Mouse (Mus musculus) urinary bladder, postnatal 14 days (tissue): ENCODE measurements around the gene Fbxo47.
A peak's percentile ranks its signal among the peaks of the same experiment; 100 is the strongest.

Experiments
- DNase-seq: peaks from one replicate; pipeline ENCODE4 v3.0.0; 2021; ENCODE audit warnings: low spot score

The Fbxo47 gene

GRCm38 (mm10) chr11:97811569-97812362 is 72.2 kb downstream of the Fbxo47 start:
- DNase-seq = no peak

GRCm38 (mm10) chr11:97810970-97811369 is 73.0 kb downstream of the Fbxo47 start:
- DNase-seq = no peak

GRCm38 (mm10) chr11:97810356-97810755 is 73.6 kb downstream of the Fbxo47 start:
- peak; percentile 79 for DNase-seq

- no peak for DNase-seq
These were observed 74.5 kb downstream of the Fbxo47 start for GRCm38 (mm10) chr11:97809235-97810121.

GRCm38 (mm10) chr11:97808621-97809234 is 75.2 kb downstream of the Fbxo47 start:
- no peak for DNase-seq

GRCm38 (mm10) chr11:97808093-97808492 is 75.9 kb downstream of the Fbxo47 start:
- no peak for DNase-seq

GRCm38 (mm10) chr11:97807626-97808025 is 76.3 kb downstream of the Fbxo47 start:
- DNase-seq = no peak

GRCm38 (mm10) chr11:97806613-97806964 is 77.4 kb downstream of the Fbxo47 start:
- DNase-seq = no peak

- no peak for DNase-seq
These were observed 78.0 kb downstream of the Fbxo47 start for GRCm38 (mm10) chr11:97805662-97806612.

- no peak for DNase-seq
These were observed 78.9 kb downstream of the Fbxo47 start for GRCm38 (mm10) chr11:97804841-97805661.

GRCm38 (mm10) chr11:97803847-97804246 is 80.1 kb downstream of the Fbxo47 start:
- DNase-seq = no peak
